Mouse (Mus musculus) liver, embryonic 16.5 days (tissue): ENCODE measurements around the gene Klhl25. TPM values are rescaled to one million over a fixed set of nuclear protein-coding genes. Genes with fewer than 3 reads are reported as not detected.

Source experiments
- ATAC-seq: fragments of 200-750 bp; cut with Nextera tagmentation; 2 replicates; pipeline ENCODE4 v1.8.0; 2017; ENCODE audit warnings: low read depth, mild to moderate bottlenecking, moderate number of reproducible peaks, moderate library complexity
- H3K27ac ChIP-seq: fragments of 300-500 bp; sonication (generic); 2 replicates; pipeline ENCODE4 v1.5.1; 2014; ENCODE audit warnings: mild to moderate bottlenecking, low read length
- H3K27me3 ChIP-seq: fragments of 300-500 bp; sonication (generic); 2 replicates; pipeline ENCODE4 v1.6.1; 2014; ENCODE audit warnings: low read depth, low read length, mixed read lengths; ENCODE audit not compliant: control insufficient read depth, insufficient read depth
- H3K36me3 ChIP-seq: fragments of 300-500 bp; sonication (generic); 2 replicates; pipeline ENCODE4 v1.6.1; 2014; ENCODE audit warnings: mild to moderate bottlenecking; ENCODE audit not compliant: control insufficient read depth, insufficient read depth
- H3K4me1 ChIP-seq: fragments of 300-500 bp; sonication (generic); 2 replicates; pipeline ENCODE4 v1.6.1; 2014; ENCODE audit warnings: low read depth, low read length, mixed read lengths; ENCODE audit not compliant: control insufficient read depth
- H3K4me2 ChIP-seq: fragments of 300-500 bp; sonication (generic); 2 replicates; pipeline ENCODE4 v1.6.1; 2014; ENCODE audit warnings: low read depth, low read length, mixed read lengths
- H3K4me3 ChIP-seq: fragments of 300-500 bp; sonication (generic); 2 replicates; pipeline ENCODE4 v1.5.1; 2014; ENCODE audit warnings: low read depth, mild to moderate bottlenecking, low read length
- H3K9ac ChIP-seq: fragments of 300-500 bp; sonication (generic); 2 replicates; pipeline ENCODE4 v1.6.1; 2014; ENCODE audit warnings: low read depth, low read length
- H3K9me3 ChIP-seq: fragments of 300-500 bp; sonication (generic); replicated peaks from 2 replicates; pipeline ENCODE4 v1.6.1; 2016; ENCODE audit warnings: low read length; ENCODE audit not compliant: control insufficient read depth
- WGBS: fragments of 180-500 bp; shearing (Covaris S2); extraction: QIAGEN DNeasy Blood & Tissue Kit; methylation state at CpG from one replicate; pipeline ENCODE4 v1.1.7; 2014; ENCODE audit not compliant: insufficient replicate concordance; 5-methylcytosine and 5-hydroxymethylcytosine counted together
- polyA plus RNA-seq: library from polyadenylated mRNA; unstranded; fragments of >200 nt; fragmentation: Nextera tagmentation; extraction: Ambion mirVana; gene quantifications from 2 replicates; pipeline ENCODE4 v1.2.1, GENCODE M21; 2015

Klhl25 gene
- polyA plus RNA-seq, 1 experiment from 2014 or later: 22.5 TPM

- 69% methylated on average over 7 of the region's 7 CpGs for WGBS
- no peak for ATAC-seq
- H3K27ac ChIP-seq: no peak overlapping the region
- no peak overlapping the region for H3K9ac ChIP-seq
- no peaks in the 10 kb centered on the region for H3K27me3 ChIP-seq
- no peak overlapping the region for H3K4me3 ChIP-seq
- no peaks in the 10 kb centered on the region for H3K9me3 ChIP-seq
- peaks cover 5% of the 10 kb centered on the region for H3K4me1 ChIP-seq
- H3K36me3 ChIP-seq: no peaks in the 10 kb centered on the region
- no peak overlapping the region for H3K4me2 ChIP-seq
Measured at GRCm38 (mm10) chr7:75820687-75821086, 27.4 kb upstream of the Klhl25 start.

GRCm38 (mm10) chr7:75822087-75822668 lies 25.9 kb upstream of the Klhl25 start:
- Histone ChIP-seq H3K36me3 (no peaks in the 10 kb centered on the region), H3K4me3 (no peak overlapping the region), H3K9ac (no peak overlapping the region), H3K9me3 (no peaks in the 10 kb centered on the region), H3K4me1 (peaks cover 11% of the 10 kb centered on the region), H3K27ac (no peak overlapping the region), H3K27me3 (no peaks in the 10 kb centered on the region), H3K4me2 (no peak overlapping the region)
- 62% methylated on average over 8 of the region's 8 CpGs for WGBS
- no peak for ATAC-seq

DNA sequence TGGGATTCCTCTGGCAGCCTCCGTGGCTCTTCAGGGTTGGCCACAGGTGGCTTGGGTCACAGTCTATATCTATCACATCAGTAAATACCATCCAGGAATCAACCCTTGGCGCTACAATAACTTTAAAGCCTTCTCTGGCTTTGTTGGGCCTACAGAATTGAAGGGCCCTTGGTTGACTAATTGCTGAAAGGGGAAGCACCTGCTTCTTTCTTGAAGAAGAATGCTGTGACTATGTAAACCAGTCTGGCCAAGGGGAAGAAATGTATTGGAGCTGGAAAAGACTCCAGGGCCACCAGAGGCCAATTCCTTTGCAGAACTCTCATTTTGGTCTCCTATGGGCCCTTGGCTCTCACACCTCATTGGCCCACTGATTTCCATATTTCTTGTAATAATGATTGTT lies 25.0 kb upstream of the Klhl25 start:
- no peak overlapping the region for H3K4me3 ChIP-seq
- no peak overlapping the region for H3K9ac ChIP-seq
- H3K4me2 ChIP-seq: no peak overlapping the region
- H3K27ac ChIP-seq: no peak overlapping the region
- 63% methylated on average over 2 of the region's 2 CpGs for WGBS
- no peak for ATAC-seq
- H3K4me1 ChIP-seq: peaks cover 20% of the 10 kb centered on the region
- no peaks in the 10 kb centered on the region for H3K27me3 ChIP-seq
- no peaks in the 10 kb centered on the region for H3K9me3 ChIP-seq
- H3K36me3 ChIP-seq: no peaks in the 10 kb centered on the region

DNA sequence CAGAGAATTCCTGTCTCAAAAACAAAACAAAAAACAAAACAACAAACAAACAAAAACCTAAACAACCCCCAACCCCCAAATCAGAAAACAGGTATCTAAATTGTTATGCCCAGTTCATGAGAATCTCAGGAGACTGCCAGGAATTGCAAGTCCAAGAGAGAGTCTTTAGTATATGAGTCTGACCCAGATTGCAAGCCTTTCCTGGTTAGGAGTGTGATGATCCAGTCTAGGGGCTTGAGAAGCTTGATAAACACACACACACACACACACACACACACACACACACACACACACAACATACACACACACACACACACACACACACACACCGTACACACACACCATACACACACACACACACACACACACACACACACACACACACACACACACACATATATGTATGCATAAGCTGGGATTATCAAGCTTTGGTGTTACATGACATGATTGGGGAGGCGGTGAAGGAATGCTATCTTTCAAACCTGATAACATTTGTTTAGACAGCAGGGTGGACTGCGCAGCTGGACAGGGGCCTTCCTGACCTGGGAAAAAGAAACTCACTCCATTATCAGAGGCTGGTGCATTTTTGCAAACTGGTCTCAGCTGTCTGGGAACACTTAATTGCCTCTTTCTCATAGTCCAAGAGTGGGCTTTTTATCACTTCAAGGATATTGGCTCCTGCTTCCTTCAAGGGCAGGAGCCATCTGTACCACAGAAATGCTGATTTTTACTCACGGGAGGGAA lies 21.6 kb upstream of the Klhl25 start:
- H3K4me1 ChIP-seq: peaks cover 43% of the 10 kb centered on the region
- H3K9me3 ChIP-seq: no peaks in the 10 kb centered on the region
- no peak overlapping the region for H3K4me3 ChIP-seq
- H3K36me3 ChIP-seq: no peaks in the 10 kb centered on the region
- H3K4me2 ChIP-seq: no peak overlapping the region
- peak overlapping the region; percentile 8; the same call in 1 of the 2 replicates for H3K9ac ChIP-seq
- H3K27me3 ChIP-seq: no peaks in the 10 kb centered on the region
- no peak for ATAC-seq
- peak overlapping the region; percentile 76 for H3K27ac ChIP-seq
- 33% methylated on average over 3 of the region's 4 CpGs for WGBS

- no peaks in the 10 kb centered on the region for H3K9me3 ChIP-seq
- peak overlapping the region; percentile 15; the same call in 1 of the 2 replicates for H3K4me2 ChIP-seq
- H3K4me3 ChIP-seq: no peak overlapping the region
- H3K36me3 ChIP-seq: no peaks in the 10 kb centered on the region
- WGBS: 74% methylated on average over 1 of the region's 1 CpGs
- H3K9ac ChIP-seq: no peak overlapping the region
- peak overlapping the region; percentile 72 for H3K27ac ChIP-seq
- peak; percentile 42 for ATAC-seq
- H3K27me3 ChIP-seq: no peaks in the 10 kb centered on the region
- H3K4me1 ChIP-seq: peaks cover 47% of the 10 kb centered on the region
Measured at GRCm38 (mm10) chr7:75827357-75827756, 20.8 kb upstream of the Klhl25 start.

GRCm38 (mm10) chr7:75827850-75828249 lies 20.3 kb upstream of the Klhl25 start:
- peak overlapping the region; percentile 72 for H3K27ac ChIP-seq
- H3K4me1 ChIP-seq: peaks cover 44% of the 10 kb centered on the region
- no peak overlapping the region for H3K9ac ChIP-seq
- peak; percentile 50 for ATAC-seq
- H3K4me2 ChIP-seq: peak overlapping the region; percentile 15; the same call in 1 of the 2 replicates
- no peaks in the 10 kb centered on the region for H3K27me3 ChIP-seq
- WGBS: 23% methylated on average over 10 of the region's 10 CpGs
- H3K4me3 ChIP-seq: no peak overlapping the region
- H3K9me3 ChIP-seq: no peaks in the 10 kb centered on the region
- H3K36me3 ChIP-seq: no peaks in the 10 kb centered on the region

GRCm38 (mm10) chr7:75828536-75828935 lies 19.6 kb upstream of the Klhl25 start:
- Histone ChIP-seq H3K4me2 (no peak overlapping the region), H3K9ac (no peak overlapping the region), H3K27ac (peak overlapping the region; percentile 55; the same call in 1 of the 2 replicates), H3K9me3 (no peaks in the 10 kb centered on the region), H3K36me3 (no peaks in the 10 kb centered on the region), H3K4me3 (no peak overlapping the region), H3K27me3 (no peaks in the 10 kb centered on the region), H3K4me1 (peaks cover 44% of the 10 kb centered on the region)
- no peak for ATAC-seq
- 68% methylated on average over 5 of the region's 5 CpGs for WGBS

DNA sequence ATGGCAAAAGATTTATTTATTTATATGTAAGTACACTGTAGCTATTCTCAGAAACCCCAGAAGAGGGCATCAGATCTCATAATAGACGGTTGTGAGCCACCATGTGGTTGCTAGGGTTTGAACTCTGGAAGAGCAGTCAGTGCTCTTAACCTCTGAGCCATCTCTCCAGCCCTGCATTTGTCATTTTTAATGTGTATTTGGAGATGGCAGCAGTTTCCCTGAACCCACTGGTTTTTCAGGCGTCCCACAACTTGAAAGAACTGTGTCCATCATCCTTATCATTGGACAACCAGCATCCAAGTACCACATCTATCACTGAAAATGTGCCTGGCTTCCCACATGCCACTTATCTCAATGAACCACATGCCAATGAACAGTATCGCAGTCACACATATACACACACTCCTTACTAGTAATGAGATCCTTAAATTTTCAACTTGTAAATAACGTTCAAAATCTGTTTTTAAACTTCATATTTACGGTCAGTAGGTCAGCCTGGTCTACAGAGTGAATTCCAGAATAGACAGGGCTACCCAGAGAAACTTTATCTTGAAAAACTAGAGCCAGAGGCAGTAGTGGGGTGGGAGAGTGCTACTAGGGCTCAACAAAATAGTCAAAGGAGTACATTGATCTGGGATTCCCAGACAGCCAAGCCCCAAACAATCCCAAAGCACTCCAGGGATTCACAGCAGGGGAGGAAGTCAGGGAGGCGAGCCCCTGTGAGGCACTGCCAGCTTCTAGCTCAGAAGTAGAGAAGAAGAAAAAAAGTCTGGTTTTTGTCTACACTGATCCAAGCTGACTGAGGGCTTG lies 17.7 kb upstream of the Klhl25 start:
- no peak overlapping the region for H3K4me3 ChIP-seq
- no peaks in the 10 kb centered on the region for H3K36me3 ChIP-seq
- H3K4me2 ChIP-seq: peak overlapping the region; percentile 33
- H3K9me3 ChIP-seq: no peaks in the 10 kb centered on the region
- 28% methylated on average over 6 of the region's 6 CpGs for WGBS
- H3K9ac ChIP-seq: peak overlapping the region; percentile 54
- H3K27me3 ChIP-seq: no peaks in the 10 kb centered on the region
- peak overlapping the region; percentile 93 for H3K27ac ChIP-seq
- ATAC-seq: peak; percentile 95
- H3K4me1 ChIP-seq: peaks cover 54% of the 10 kb centered on the region
